Comparison of ENCODE assay signal across 22 mouse cellular contexts in genomic region chr5:122702156-122702555, GRCm38 (mm10). TPM values are rescaled to one million over a fixed set of nuclear protein-coding genes. Genes with fewer than 3 reads are reported as not detected.
DNase-seq lines count a peak whose midpoint lies in the region; ATAC-seq and TF ChIP-seq lines count a peak whose summit lies in the region.
"Had no signal": no experiment of that assay in that cellular context is flagged by ENCODE, and none has a peak within 500 bp of the region (broad histone marks: within the 10 kb centered on the region; RNA-seq: fewer than 3 reads in every experiment).

No protein-coding gene starts in this region.

- no peak for ATAC-seq in heart, embryonic 12.5 days (ENCODE audit: insufficient number of reproducible peaks, low FRiP score)
- no peak for ATAC-seq in kidney, embryonic 16.5 days (ENCODE audit: low FRiP score, low TSS enrichment)
- ATAC-seq: forebrain, embryonic 16.5 days; midbrain, embryonic 16.5 days had no signal

- no peaks in the 10 kb centered on the region for H3K36me3 ChIP-seq in heart, embryonic 12.5 days
- no peaks in the 10 kb centered on the region for H3K36me3 ChIP-seq in kidney, embryonic 16.5 days (ENCODE audit: insufficient read depth, low read length)
- H3K36me3 ChIP-seq in testis, adult 2 months (ENCODE audit: control insufficient read depth, insufficient read depth, low read length): no peaks in the 10 kb centered on the region
- no peaks in the 10 kb centered on the region for H3K36me3 ChIP-seq in small intestine, adult 2 months (ENCODE audit: control insufficient read depth, insufficient read depth, low read length)
- H3K36me3 ChIP-seq: embryonic facial prominence, embryonic 15.5 days; heart, embryonic 10.5 days; hindbrain, embryonic 13.5 days; limb, embryonic 12.5 days; neural tube, embryonic 15.5 days had no signal

- no peak overlapping the region for H3K4me3 ChIP-seq in heart, embryonic 12.5 days
- no peak overlapping the region for H3K4me3 ChIP-seq in kidney, embryonic 16.5 days (ENCODE audit: low read length)
- no peak overlapping the region for H3K4me3 ChIP-seq in testis, adult 2 months (ENCODE audit: control insufficient read depth, low read depth, low read length)
- no peak overlapping the region for H3K4me3 ChIP-seq in small intestine, adult 2 months (ENCODE audit: low read depth, low read length)
- H3K4me3 ChIP-seq: embryonic facial prominence, embryonic 15.5 days; heart, embryonic 10.5 days; hindbrain, embryonic 13.5 days; limb, embryonic 12.5 days; neural tube, embryonic 15.5 days had no signal

- no peak overlapping the region for H3K9ac ChIP-seq in heart, embryonic 12.5 days
- no peak overlapping the region for H3K9ac ChIP-seq in kidney, embryonic 16.5 days (replicated peaks; ENCODE audit: low read length)
- H3K9ac ChIP-seq: embryonic facial prominence, embryonic 15.5 days; hindbrain, embryonic 13.5 days; limb, embryonic 12.5 days; neural tube, embryonic 15.5 days had no signal

- intact Hi-C loops in left cerebral cortex, postnatal 4 days (cut with DNase I): no loop called here

- no peak overlapping the region for H3K27ac ChIP-seq in heart, embryonic 12.5 days (ENCODE audit: poor library complexity, severe bottlenecking)
- no peak overlapping the region for H3K27ac ChIP-seq in kidney, embryonic 16.5 days (ENCODE audit: low read length)
- peak overlapping the region; percentile 42; the same call in 1 of the 2 replicates for H3K27ac ChIP-seq in testis, adult 2 months (ENCODE audit: control insufficient read depth, insufficient read depth, low read depth, low read length)
- H3K27ac ChIP-seq in small intestine, adult 2 months (ENCODE audit: insufficient read depth, low read depth, low read length): 0 out of 2 replicates have a peak overlapping the region, but pooled peaks have one; percentile 48
- H3K27ac ChIP-seq: embryonic facial prominence, embryonic 15.5 days; heart, embryonic 10.5 days; hindbrain, embryonic 13.5 days; limb, embryonic 12.5 days; neural tube, embryonic 15.5 days had no signal

- H3K4me1 ChIP-seq in heart, embryonic 12.5 days (replicated peaks): peaks cover 14% of the 10 kb centered on the region
- H3K4me1 ChIP-seq in kidney, embryonic 16.5 days (ENCODE audit: insufficient read depth, low read length): peaks cover 5% of the 10 kb centered on the region
- peaks cover 7% of the 10 kb centered on the region for H3K4me1 ChIP-seq in testis, adult 2 months (ENCODE audit: control insufficient read depth, insufficient read depth, low read length)
- H3K4me1 ChIP-seq in small intestine, adult 2 months (ENCODE audit: control insufficient read depth, insufficient read depth, insufficient read length, low read length): peaks cover 16% of the 10 kb centered on the region

- no peaks in the 10 kb centered on the region for H3K27me3 ChIP-seq in heart, embryonic 12.5 days (replicated peaks)
- no peaks in the 10 kb centered on the region for H3K27me3 ChIP-seq in kidney, embryonic 16.5 days (ENCODE audit: insufficient read depth, low read length)
- H3K27me3 ChIP-seq in testis, adult 2 months (ENCODE audit: control insufficient read depth, insufficient read depth, low read length): no peaks in the 10 kb centered on the region
- no peaks in the 10 kb centered on the region for H3K27me3 ChIP-seq in small intestine, adult 2 months (ENCODE audit: control insufficient read depth, insufficient read depth, low read length)
- H3K27me3 ChIP-seq: embryonic facial prominence, embryonic 15.5 days; hindbrain, embryonic 13.5 days; neural tube, embryonic 15.5 days had no signal

- TF ChIP-seq POLR2A in testis, adult 2 months (IDR thresholded peaks at IDR 0.05; ENCODE audit: control insufficient read depth, low read depth, low read length): no peak
- TF ChIP-seq POLR2A in small intestine, adult 2 months (IDR thresholded peaks at IDR 0.05; ENCODE audit: low read depth, low read length): no peak

- no peak overlapping the region for H3K4me2 ChIP-seq in heart, embryonic 12.5 days
- H3K4me2 ChIP-seq in kidney, embryonic 16.5 days (replicated peaks; ENCODE audit: low read depth, low read length): no peak overlapping the region
- H3K4me2 ChIP-seq: embryonic facial prominence, embryonic 15.5 days; hindbrain, embryonic 13.5 days; limb, embryonic 12.5 days; neural tube, embryonic 15.5 days had no signal

- H3K9me3 ChIP-seq in heart, embryonic 12.5 days (replicated peaks): no peaks in the 10 kb centered on the region
- no peaks in the 10 kb centered on the region for H3K9me3 ChIP-seq in kidney, embryonic 16.5 days (ENCODE audit: low read length)
- H3K9me3 ChIP-seq: embryonic facial prominence, embryonic 15.5 days; heart, embryonic 10.5 days; hindbrain, embryonic 13.5 days; limb, embryonic 12.5 days; neural tube, embryonic 15.5 days had no signal

- peak; percentile 95 for DNase-seq in heart, adult 11 months
- peak; percentile 16 to 65 for DNase-seq in kidney, postnatal 25 days
- no peak for DNase-seq in testis, postnatal 10 days (ENCODE audit: low spot score)
- no peak for DNase-seq in left cerebral cortex, postnatal 4 days
- DNase-seq: adrenal gland, postnatal 36 days; cerebellum, adult 2 months; cerebellum, postnatal 36 days; heart, postnatal 10 days; lung, adult 18-20 months; right cerebral cortex, postnatal 4 days; thymus, adult 2 months had no signal

- no peak for TF ChIP-seq CTCF in testis, adult 2 months (IDR thresholded peaks at IDR 0.05; ENCODE audit: control insufficient read depth, insufficient read depth, insufficient replicate concordance, low read depth, low read length)
- no peak for TF ChIP-seq CTCF in small intestine, adult 2 months (IDR thresholded peaks at IDR 0.05; ENCODE audit: extremely low read depth, insufficient read length, insufficient replicate concordance, low read depth, low read length)

- 74% methylated on average over 6 of the region's 6 CpGs for WGBS in heart, embryonic 12.5 days
- WGBS in kidney, embryonic 16.5 days: 69% methylated on average over 6 of the region's 6 CpGs
- WGBS in small intestine, adult 2 months: 65% methylated on average over 6 of the region's 6 CpGs

RNA-seq across cellular contexts. Expression of gene P2rx4, which starts 5.2 kb away (rescaled TPM):
- 15.6 and 17.5 TPM in 2 replicates for polyA plus RNA-seq in heart, embryonic 12.5 days (2016; fragmentation: Nextera tagmentation; extraction: Ambion mirVana)
- 25.0 and 26.1 TPM in 2 replicates for polyA plus RNA-seq in kidney, embryonic 16.5 days (2015; fragmentation: Nextera tagmentation; extraction: Ambion mirVana)
- polyA plus RNA-seq in testis, adult 2 months (2012; rRNA removed): 7.8 and 9.0 TPM in 2 replicates
- polyA plus RNA-seq in small intestine, adult 2 months (2012; rRNA removed): 26.6 and 61.9 TPM in 2 replicates
- total RNA-seq in left cerebral cortex, postnatal 4 days (2021): 1 to 10 TPM; 6.8 to 8.6 TPM

RNA-seq across cellular contexts. Expression of gene P2rx7, which starts 58.4 kb away (rescaled TPM):
- polyA plus RNA-seq in heart, embryonic 12.5 days (2016; fragmentation: Nextera tagmentation; extraction: Ambion mirVana): 0.76 and 0.91 TPM in 2 replicates
- 1.3 and 1.5 TPM in 2 replicates for polyA plus RNA-seq in kidney, embryonic 16.5 days (2015; fragmentation: Nextera tagmentation; extraction: Ambion mirVana)
- 5.0 and 6.7 TPM in 2 replicates for polyA plus RNA-seq in testis, adult 2 months (2012; rRNA removed)
- 12.0 and 24.3 TPM in 2 replicates for polyA plus RNA-seq in small intestine, adult 2 months (2012; rRNA removed)
- 1 to 10 TPM; 4.1 to 5.0 TPM for total RNA-seq in left cerebral cortex, postnatal 4 days (2021)

Comparison
In these comparisons a context has a peak if more than half of its experiments do, and no peak if none do; other contexts are left out.
1. DNase-seq: peak in heart, adult 11 months (single experiment) and kidney, postnatal 25 days (2 of 2); none in testis, postnatal 10 days (single experiment) and left cerebral cortex, postnatal 4 days (single experiment).
2. H3K27ac ChIP-seq: peak in testis, adult 2 months (single experiment) and small intestine, adult 2 months (single experiment); none in heart, embryonic 12.5 days (single experiment) and kidney, embryonic 16.5 days (single experiment).